23 mouse cellular contexts compared by ENCODE assay signal in the genomic region with DNA sequence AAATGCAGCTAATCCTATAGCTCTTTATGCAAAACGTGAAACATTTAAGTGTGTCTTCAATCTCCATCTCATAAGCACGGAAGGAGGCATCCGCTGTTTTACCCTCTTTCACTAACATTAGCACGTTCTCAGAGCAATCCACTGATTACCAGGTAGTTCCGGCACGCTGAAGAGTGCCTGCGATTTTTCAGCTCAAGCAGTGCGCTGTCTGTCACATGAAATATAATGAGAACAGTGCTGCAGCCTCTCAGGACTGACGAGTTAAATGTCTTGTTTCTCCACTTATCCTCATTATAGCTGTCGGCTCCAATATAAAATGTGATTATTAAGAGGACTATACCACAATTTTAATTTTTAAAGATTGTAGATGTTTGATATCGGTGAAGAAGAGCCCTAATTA.
DNase-seq lines count a peak whose midpoint lies in the region; ATAC-seq and TF ChIP-seq lines count a peak whose summit lies in the region.
"Had no signal": no experiment of that assay in that cellular context is flagged by ENCODE, and none has a peak within 500 bp of the region (broad histone marks: within the 10 kb centered on the region; RNA-seq: fewer than 3 reads in every experiment).

No protein-coding gene starts in this region.

- H3K9ac ChIP-seq in heart, postnatal 0 days (replicated peaks; ENCODE audit: low read depth, low read length): no peak overlapping the region
- no peak overlapping the region for H3K9ac ChIP-seq in midbrain, embryonic 16.5 days (ENCODE audit: low read depth, low read length)
- H3K9ac ChIP-seq: limb, embryonic 15.5 days; liver, embryonic 15.5 days; midbrain, embryonic 12.5 days; stomach, embryonic 15.5 days had no signal

- no peak for DNase-seq in gastrocnemius, adult 2 months
- no peak for DNase-seq in gastrocnemius, postnatal 25 days
- DNase-seq in heart, postnatal 0 days (ENCODE audit: low spot score): no peak
- DNase-seq in heart, embryonic 10.5 days (ENCODE audit: low spot score): no peak
- no peak for DNase-seq in layer of hippocampus, adult 2 months (ENCODE audit: low spot score in 2 of 2)
- no peak for DNase-seq in layer of hippocampus, postnatal 36 days
- DNase-seq: adrenal gland, postnatal 36 days; cerebellum, adult 18-20 months; cerebellum, postnatal 25 days; embryo, embryonic 11 days; gastrocnemius, postnatal 36 days; kidney, adult 2 months; kidney, postnatal 10 days; retina, postnatal 1 day; thymus, adult 18-20 months; thymus, postnatal 4 days had no signal

- H3K27me3 ChIP-seq in heart, postnatal 0 days (ENCODE audit: control insufficient read depth, insufficient read depth, low read length): no peaks in the 10 kb centered on the region
- no peaks in the 10 kb centered on the region for H3K27me3 ChIP-seq in heart, embryonic 10.5 days (ENCODE audit: insufficient read depth, poor library complexity, severe bottlenecking)
- no peaks in the 10 kb centered on the region for H3K27me3 ChIP-seq in midbrain, embryonic 16.5 days (ENCODE audit: control insufficient read depth, insufficient read depth, low read depth, low read length)
- H3K27me3 ChIP-seq: CH12.LX; limb, embryonic 15.5 days; liver, embryonic 15.5 days; midbrain, embryonic 12.5 days; stomach, embryonic 15.5 days had no signal

- no peak for ATAC-seq in heart, postnatal 0 days (ENCODE audit: insufficient read depth, low read depth)
- ATAC-seq in midbrain, embryonic 16.5 days: peak; percentile 64; the same call in 1 of the 2 replicates

- no peak for TF ChIP-seq EP300 in heart, postnatal 0 days (IDR thresholded peaks at IDR 0.05; ENCODE audit: low read depth)

- TF ChIP-seq CTCF in gastrocnemius, adult 2 months (IDR thresholded peaks at IDR 0.05): no peak
- TF ChIP-seq CTCF in heart, postnatal 0 days (IDR thresholded peaks at IDR 0.05; ENCODE audit: low read depth): no peak
- TF ChIP-seq CTCF in layer of hippocampus, adult 2 months (conservative IDR thresholded peaks at IDR 0.05): no peak

- no peaks in the 10 kb centered on the region for H3K9me3 ChIP-seq in heart, postnatal 0 days (replicated peaks; ENCODE audit: control insufficient read depth, low read length)
- H3K9me3 ChIP-seq in heart, embryonic 10.5 days: no peaks in the 10 kb centered on the region
- H3K9me3 ChIP-seq in midbrain, embryonic 16.5 days (replicated peaks; ENCODE audit: control insufficient read depth, low read length, poor library complexity, severe bottlenecking): no peaks in the 10 kb centered on the region
- H3K9me3 ChIP-seq: limb, embryonic 15.5 days; liver, embryonic 15.5 days; midbrain, embryonic 12.5 days; stomach, embryonic 15.5 days had no signal

- H3K4me3 ChIP-seq in gastrocnemius, adult 2 months: no peak overlapping the region
- H3K4me3 ChIP-seq in heart, postnatal 0 days (ENCODE audit: low read depth, low read length): no peak overlapping the region
- H3K4me3 ChIP-seq in heart, embryonic 10.5 days: no peak overlapping the region
- no peak overlapping the region for H3K4me3 ChIP-seq in layer of hippocampus, adult 2 months
- H3K4me3 ChIP-seq in midbrain, embryonic 16.5 days (ENCODE audit: low read depth, low read length): no peak overlapping the region
- H3K4me3 ChIP-seq: limb, embryonic 15.5 days; liver, embryonic 15.5 days; midbrain, embryonic 12.5 days; stomach, embryonic 15.5 days had no signal

- peak overlapping the region; percentile 93 for H3K27ac ChIP-seq in gastrocnemius, adult 2 months
- H3K27ac ChIP-seq in heart, postnatal 0 days (ENCODE audit: low read depth): peak overlapping the region; percentile 72; the same call in 1 of the 2 replicates
- no peak overlapping the region for H3K27ac ChIP-seq in heart, embryonic 10.5 days
- H3K27ac ChIP-seq in layer of hippocampus, adult 2 months: peak overlapping the region; percentile 89
- no peak overlapping the region for H3K27ac ChIP-seq in midbrain, embryonic 16.5 days (ENCODE audit: low read length)
- H3K27ac ChIP-seq: liver, embryonic 15.5 days; macrophage; midbrain, embryonic 12.5 days; stomach, embryonic 15.5 days had no signal

- WGBS in heart, postnatal 0 days: 54% methylated on average over 11 of the region's 11 CpGs
- WGBS in heart, embryonic 10.5 days: 66% methylated on average over 11 of the region's 11 CpGs
- WGBS in midbrain, embryonic 16.5 days: 63% methylated on average over 11 of the region's 11 CpGs

- intact Hi-C loops in gastrocnemius, adult 2 months (cut with DNase I): no loop called here

- no peaks in the 10 kb centered on the region for H3K36me3 ChIP-seq in heart, postnatal 0 days (replicated peaks; ENCODE audit: control insufficient read depth, insufficient read depth, low read length)
- H3K36me3 ChIP-seq in heart, embryonic 10.5 days: no peaks in the 10 kb centered on the region
- no peaks in the 10 kb centered on the region for H3K36me3 ChIP-seq in midbrain, embryonic 16.5 days (ENCODE audit: control insufficient read depth, insufficient read depth, low read length)
- H3K36me3 ChIP-seq: liver, embryonic 15.5 days; midbrain, embryonic 12.5 days; stomach, embryonic 15.5 days had no signal

- no peak overlapping the region for H3K4me2 ChIP-seq in heart, postnatal 0 days (ENCODE audit: low read depth, low read length)
- H3K4me2 ChIP-seq in midbrain, embryonic 16.5 days (ENCODE audit: low read length): no peak overlapping the region
- H3K4me2 ChIP-seq: limb, embryonic 15.5 days; liver, embryonic 15.5 days; midbrain, embryonic 12.5 days; stomach, embryonic 15.5 days had no signal

- peaks cover 30% of the 10 kb centered on the region for H3K4me1 ChIP-seq in heart, postnatal 0 days (ENCODE audit: control insufficient read depth, insufficient read depth)
- peaks cover 38% of the 10 kb centered on the region for H3K4me1 ChIP-seq in heart, embryonic 10.5 days
- peaks cover 12% of the 10 kb centered on the region for H3K4me1 ChIP-seq in midbrain, embryonic 16.5 days (ENCODE audit: control insufficient read depth, insufficient read depth, low read length)
- H3K4me1 ChIP-seq: liver, embryonic 15.5 days had no signal

Comparison
In these comparisons a context has a peak if more than half of its experiments do, and no peak if none do; other contexts are left out.
1. H3K27ac ChIP-seq: peak in gastrocnemius, adult 2 months (single experiment), heart, postnatal 0 days (single experiment) and layer of hippocampus, adult 2 months (single experiment); none in heart, embryonic 10.5 days (single experiment) and midbrain, embryonic 16.5 days (single experiment).